Mouse (Mus musculus): Measurements from ENCODE around the gene Asic2. TPM values are rescaled to one million over a fixed set of nuclear protein-coding genes. Genes with fewer than 3 reads are reported as not detected.
A peak's percentile ranks its signal among the peaks of the same experiment; 100 is the strongest.

The Asic2 gene
- total and polyA plus RNA-seq, 3 experiments = not detected

DNA sequence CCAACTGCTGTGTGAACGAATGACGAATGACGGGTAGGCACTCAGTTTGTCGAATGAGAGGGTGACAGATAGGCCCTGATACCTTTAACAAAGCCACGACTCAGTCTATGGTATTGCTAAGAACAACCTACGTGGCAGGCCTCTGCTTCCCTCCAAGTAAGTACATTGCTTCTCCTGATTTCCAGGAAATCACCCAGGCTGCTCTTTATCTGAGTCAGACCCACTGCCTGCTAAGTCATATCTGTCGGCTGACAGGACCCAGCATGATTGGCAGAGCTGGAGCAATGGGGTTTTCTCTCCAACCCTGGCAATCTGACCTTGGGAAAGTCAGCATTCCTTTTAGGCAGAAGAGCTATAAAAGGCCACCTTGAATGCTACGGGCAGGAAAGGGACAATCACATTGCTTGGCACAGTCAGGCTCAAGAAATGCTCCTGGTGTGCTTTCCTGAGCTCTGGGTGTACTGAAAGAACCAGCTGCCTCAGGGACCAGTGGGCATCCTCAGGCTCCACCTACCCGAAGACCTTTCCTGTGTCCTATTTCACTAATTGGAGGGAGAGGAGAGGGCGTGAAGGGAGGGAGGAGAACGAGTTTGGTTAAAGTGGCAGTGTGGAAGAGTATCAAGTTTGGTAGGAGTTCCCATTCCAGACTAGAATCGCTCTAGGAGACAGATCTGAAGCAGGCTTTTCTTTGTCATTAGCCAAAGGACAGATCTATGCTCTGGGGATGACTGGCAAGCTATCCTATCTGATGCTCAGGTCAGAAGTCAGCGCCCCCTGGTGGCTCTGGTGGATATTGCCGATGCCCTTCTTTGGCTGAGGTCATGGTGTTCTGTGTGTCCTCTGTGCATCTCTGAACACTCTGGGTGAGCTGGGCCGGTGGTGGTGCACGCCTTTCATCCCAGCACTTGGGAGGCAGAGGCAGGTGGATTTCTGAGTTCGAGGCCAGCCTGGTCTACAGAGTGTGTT, 1095.5 kb downstream of the Asic2 start:
- Histone ChIP-seq H3K36me3 (ENCODE audit: control insufficient read depth in 1 of 2, insufficient read depth in 2 of 2, low read length in 2 of 2) (peaks cover 0 to 8% of the 10 kb centered on the region in 2 experiments; a peak in 2 of 4 replicates), H3K4me1 (ENCODE audit: control insufficient read depth in 1 of 2, insufficient read depth in 2 of 2, low read length in 2 of 2) (peaks cover 0 to 14% of the 10 kb centered on the region in 2 experiments; a peak in 2 of 4 replicates), H3K9me3 (replicated peaks; ENCODE audit: insufficient read depth, low read length) (no peaks in the 10 kb centered on the region), H3K27ac (ENCODE audit: control insufficient read depth, low read depth, low read length) (peak overlapping the region; percentile 14; the same call in 1 of the 2 replicates), H3K9ac (ENCODE audit: control insufficient read depth, low read depth, low read length, poor library complexity, severe bottlenecking) (no peak overlapping the region), H3K79me2 (ENCODE audit: control insufficient read depth, insufficient read depth, low read length, poor library complexity) (no peaks in the 10 kb centered on the region), H3K27me3 (ENCODE audit: control insufficient read depth in 1 of 2, insufficient read depth in 2 of 2, low read length in 2 of 2) (no peaks in the 10 kb centered on the region; a peak in 1 of 4 replicates), H3K4me3 (ENCODE audit: control insufficient read depth in 1 of 2, insufficient read depth in 1 of 2, low read depth in 2 of 2, low read length in 2 of 2) (no peak overlapping the region)
- peak; percentile 88 for DNase-seq (ENCODE audit: low read depth, low spot score)
- TF ChIP-seq RCOR1 (IDR thresholded peaks at IDR 0.05; ENCODE audit: low read depth, low read length) (no peak), TCF12 (IDR thresholded peaks at IDR 0.05; ENCODE audit: low read depth, low read length) (peak; percentile 50; the same call in 1 of the 2 replicates), TBP (IDR thresholded peaks at IDR 0.05; ENCODE audit: low read depth, low read length) (no peak), CHD2 (IDR thresholded peaks at IDR 0.05; ENCODE audit: low read length) (no peak), GATA1 (IDR thresholded peaks at IDR 0.05; ENCODE audit: low read depth, low read length) (peak; percentile 76), USF2 (IDR thresholded peaks at IDR 0.05; ENCODE audit: borderline replicate concordance in 1 of 2, insufficient read depth in 1 of 2, low read depth in 1 of 2, low read length in 2 of 2) (no peak), NELFE (IDR thresholded peaks at IDR 0.05; ENCODE audit: low read depth, low read length) (no peak), POLR2A (IDR thresholded peaks at IDR 0.05; ENCODE audit: control insufficient read depth in 1 of 2, insufficient read depth in 1 of 2, low read depth in 1 of 2, low read length in 2 of 2, poor library complexity in 1 of 2) (no peak), POLR2AphosphoS5 (IDR thresholded peaks at IDR 0.05; ENCODE audit: borderline replicate concordance, low read depth, low read length) (no peak), RAD21 (IDR thresholded peaks at IDR 0.05; ENCODE audit: low read depth, low read length) (peak; percentile 74), EP300 (IDR thresholded peaks at IDR 0.05; ENCODE audit: low read depth in 1 of 2, low read length in 2 of 2) (peak; percentile 32 to 77; a peak in 3 of 4 replicates), MAX (IDR thresholded peaks at IDR 0.05; ENCODE audit: low read length) (no peak), ZC3H11A (IDR thresholded peaks at IDR 0.05; ENCODE audit: low read depth, low read length) (peak; percentile 73), ETS1 (IDR thresholded peaks at IDR 0.05; ENCODE audit: low read depth, low read length) (no peak), JUND (IDR thresholded peaks at IDR 0.05; ENCODE audit: low read depth, low read length) (no peak), USF1 (IDR thresholded peaks at IDR 0.05; ENCODE audit: low read depth, low read length) (no peak), NRF1 (IDR thresholded peaks at IDR 0.05; ENCODE audit: insufficient read depth, low read depth, low read length, poor library complexity, severe bottlenecking) (no peak), MYC (IDR thresholded peaks at IDR 0.05; ENCODE audit: low read depth, low read length) (no peak), MAZ (IDR thresholded peaks at IDR 0.05; ENCODE audit: low read depth, low read length) (no peak), SMC3 (IDR thresholded peaks at IDR 0.05; ENCODE audit: low read depth, low read length) (peak; percentile 92), CTCF (IDR thresholded peaks at IDR 0.05 in 2 of 3, conservative IDR thresholded peaks at IDR 0.05 in 1 of 3; ENCODE audit: control insufficient read depth in 1 of 3, insufficient read depth in 1 of 3, low read depth in 2 of 3, low read length in 3 of 3, poor library complexity in 1 of 3, severe bottlenecking in 1 of 3) (peak; percentile 88 to 97 (median 91)), MYB (IDR thresholded peaks at IDR 0.05; ENCODE audit: low read depth, low read length) (no peak), TAL1 (IDR thresholded peaks at IDR 0.05; ENCODE audit: low read length) (peak; percentile 76)
